Mouse (Mus musculus) testis, adult 2 months (tissue): ENCODE results near the gene Pcyt1a.

Source experiments
- CTCF ChIP-seq: fragments of 200-500 bp; IDR thresholded peaks from 2 replicates; pipeline ENCODE4 v1.5.1; 2012; ENCODE audit warnings: low read depth, mild to moderate bottlenecking, inconsistent platforms, low read length, moderate library complexity; ENCODE audit not compliant: control insufficient read depth, insufficient read depth, insufficient replicate concordance
- POLR2A ChIP-seq: fragments of 200-500 bp; IDR thresholded peaks from 2 replicates; pipeline ENCODE4 v1.6.1; 2012; ENCODE audit warnings: low read depth, mild to moderate bottlenecking, inconsistent platforms, low read length, moderate library complexity; ENCODE audit not compliant: control insufficient read depth

- TF ChIP-seq POLR2A (no peak), CTCF (peak; percentile 92; the same call in 1 of the 2 replicates)
Measured at GRCm38 (mm10) chr16:32507407-32507806, 76.7 kb downstream of the Pcyt1a start.
